Mouse (Mus musculus): ENCODE measurements around the gene Cfap54. TPM values are rescaled to one million over a fixed set of nuclear protein-coding genes. Genes with fewer than 3 reads are reported as not detected.

Cfap54 gene
- total RNA-seq, 1 experiment from 2014 or later: 1.9 TPM

DNA sequence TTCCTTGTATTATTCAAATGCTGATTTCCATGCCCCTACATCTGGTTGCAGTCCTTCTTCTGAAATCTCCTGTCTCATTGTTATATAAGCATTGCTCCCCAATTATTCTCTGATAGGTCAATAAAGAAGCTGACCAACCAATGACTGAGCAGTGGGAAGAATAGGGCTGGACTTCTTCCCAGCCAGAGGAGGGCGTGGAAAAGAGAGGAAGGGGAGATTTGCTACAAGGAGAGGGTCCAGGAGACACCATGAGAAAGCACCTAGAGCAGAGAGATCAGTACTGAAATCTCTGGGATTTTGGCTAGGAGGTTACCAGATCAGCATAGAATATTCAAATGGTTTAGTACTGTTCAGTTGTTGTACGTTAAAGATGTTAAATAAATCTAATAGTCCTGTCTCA, 244.4 kb downstream of the Cfap54 start:
- no peak for ATAC-seq (ENCODE audit: extremely low read depth, insufficient number of reproducible peaks, low FRiP score, poor library complexity, severe bottlenecking)

DNA sequence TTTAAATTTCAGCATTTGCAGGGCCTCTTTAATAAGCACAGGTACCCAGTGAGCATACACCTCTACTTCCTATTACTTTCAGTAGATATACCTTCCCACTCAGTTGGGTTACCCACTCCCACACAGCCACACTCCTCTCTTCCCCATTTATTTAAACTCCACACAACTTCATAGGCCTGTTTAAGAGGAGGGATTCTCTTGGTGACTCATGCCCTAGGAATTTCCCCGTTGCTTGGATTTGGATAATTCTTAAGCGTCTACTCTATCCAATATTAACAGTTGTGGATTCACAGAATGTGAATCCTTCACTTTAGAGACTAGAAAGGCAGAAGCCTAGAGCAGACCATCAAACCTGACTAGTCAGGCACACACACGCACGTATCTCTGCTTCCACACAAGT, 259.9 kb downstream of the Cfap54 start:
- no peak for ATAC-seq (ENCODE audit: extremely low read depth, insufficient number of reproducible peaks, low FRiP score, poor library complexity, severe bottlenecking)

DNA sequence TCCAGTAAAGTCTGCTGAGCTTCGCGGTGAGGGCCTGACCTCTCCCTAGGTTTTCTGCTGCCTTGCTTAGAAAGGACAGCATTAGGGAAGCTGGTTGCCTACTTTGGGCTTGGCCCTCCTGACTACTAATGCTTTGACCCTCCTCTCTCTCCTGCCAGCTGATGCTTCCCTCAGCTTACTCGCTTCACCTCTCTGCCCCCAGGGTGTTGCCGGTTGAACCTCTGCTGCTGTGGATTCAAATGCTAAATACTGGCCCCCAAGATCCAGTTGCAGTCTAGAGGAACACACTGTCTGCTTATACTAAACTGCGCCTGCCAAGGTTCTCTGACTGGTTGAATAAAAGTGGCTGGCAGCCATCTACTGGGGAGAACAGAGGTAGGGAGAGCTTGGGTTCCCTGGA, 263.2 kb downstream of the Cfap54 start:
- ATAC-seq (ENCODE audit: extremely low read depth, insufficient number of reproducible peaks, low FRiP score, poor library complexity, severe bottlenecking): no peak

DNA sequence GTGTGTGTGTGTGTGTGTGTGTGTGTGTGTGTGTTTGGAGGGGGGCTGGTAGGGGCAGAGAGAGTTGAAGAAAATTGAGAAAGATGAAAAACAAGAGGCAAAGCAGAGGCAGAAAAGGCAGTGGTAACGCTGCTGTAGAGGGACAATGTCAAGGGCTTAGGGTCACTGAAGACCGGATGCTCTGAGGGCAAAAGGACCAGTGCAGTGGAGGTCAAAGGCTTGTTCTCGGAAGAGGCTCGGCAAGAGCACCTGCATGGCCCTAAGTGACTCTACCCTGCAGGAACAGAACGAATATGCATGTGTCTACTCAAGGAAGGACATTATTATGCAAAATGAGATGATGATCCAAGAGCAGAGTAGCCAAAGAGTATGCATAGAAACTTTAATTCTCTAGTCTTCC, 264.5 kb downstream of the Cfap54 start:
- ATAC-seq (ENCODE audit: extremely low read depth, insufficient number of reproducible peaks, low FRiP score, poor library complexity, severe bottlenecking): no peak

DNA sequence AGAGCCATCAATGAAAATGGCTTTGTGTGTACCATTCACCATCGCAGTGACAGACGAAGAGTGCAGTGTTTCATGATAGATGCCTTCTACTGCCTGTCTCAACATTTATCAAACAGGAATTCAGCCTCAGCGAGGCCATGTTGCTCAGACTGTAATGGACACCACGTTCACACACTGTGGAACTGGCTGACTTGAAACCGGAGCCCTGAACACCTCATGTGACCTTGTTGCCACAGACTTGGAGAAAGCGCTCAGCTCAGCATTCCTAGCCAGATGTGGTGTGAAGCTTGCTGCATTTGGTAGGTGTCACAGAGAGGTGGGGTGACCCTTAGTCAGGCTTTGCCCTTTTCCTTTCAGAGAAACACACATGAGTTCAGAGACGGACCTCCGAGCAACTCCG, 270.5 kb downstream of the Cfap54 start:
- no peak for ATAC-seq (ENCODE audit: extremely low read depth, insufficient number of reproducible peaks, low FRiP score, poor library complexity, severe bottlenecking)

DNA sequence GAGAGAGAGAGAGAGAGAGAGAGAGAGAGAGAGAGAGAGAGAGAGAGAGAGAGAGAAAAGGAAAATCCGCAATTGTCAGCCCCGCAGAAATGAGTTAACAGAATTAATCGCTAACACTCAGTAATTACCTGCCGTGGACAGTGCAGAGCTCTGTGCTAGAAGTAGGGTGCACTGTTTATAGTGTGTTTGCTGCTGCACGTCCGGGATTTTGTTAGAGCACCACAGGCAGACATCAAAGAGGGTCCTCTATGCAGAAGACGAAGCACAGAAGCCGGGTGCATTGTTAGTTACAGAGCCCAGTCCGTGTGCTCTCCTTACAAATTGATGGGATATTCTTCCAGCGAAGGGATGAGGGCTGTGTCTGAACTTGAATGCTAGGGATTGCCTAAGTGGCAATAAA, 289.5 kb downstream of the Cfap54 start:
- ATAC-seq (ENCODE audit: extremely low read depth, insufficient number of reproducible peaks, low FRiP score, poor library complexity, severe bottlenecking): no peak

DNA sequence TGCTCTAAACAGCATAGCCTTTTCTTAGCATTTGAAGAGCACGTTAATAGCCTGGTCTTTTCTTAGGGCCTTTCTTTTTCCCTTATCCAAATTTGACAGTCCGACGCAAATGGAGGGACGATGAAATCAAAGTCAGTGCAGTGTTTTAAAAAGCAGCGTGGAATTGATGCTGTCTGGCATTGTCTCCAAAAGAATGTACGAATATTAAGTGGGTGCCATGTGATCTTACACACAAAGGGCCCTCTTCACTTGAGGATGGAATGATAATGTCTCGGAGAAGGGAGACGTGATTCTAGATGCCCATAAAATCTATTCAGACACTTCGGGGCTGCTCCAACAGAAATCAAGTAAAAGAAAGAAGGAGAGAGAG, 289.9 kb downstream of the Cfap54 start:
- no peak for ATAC-seq (ENCODE audit: extremely low read depth, insufficient number of reproducible peaks, low FRiP score, poor library complexity, severe bottlenecking)

DNA sequence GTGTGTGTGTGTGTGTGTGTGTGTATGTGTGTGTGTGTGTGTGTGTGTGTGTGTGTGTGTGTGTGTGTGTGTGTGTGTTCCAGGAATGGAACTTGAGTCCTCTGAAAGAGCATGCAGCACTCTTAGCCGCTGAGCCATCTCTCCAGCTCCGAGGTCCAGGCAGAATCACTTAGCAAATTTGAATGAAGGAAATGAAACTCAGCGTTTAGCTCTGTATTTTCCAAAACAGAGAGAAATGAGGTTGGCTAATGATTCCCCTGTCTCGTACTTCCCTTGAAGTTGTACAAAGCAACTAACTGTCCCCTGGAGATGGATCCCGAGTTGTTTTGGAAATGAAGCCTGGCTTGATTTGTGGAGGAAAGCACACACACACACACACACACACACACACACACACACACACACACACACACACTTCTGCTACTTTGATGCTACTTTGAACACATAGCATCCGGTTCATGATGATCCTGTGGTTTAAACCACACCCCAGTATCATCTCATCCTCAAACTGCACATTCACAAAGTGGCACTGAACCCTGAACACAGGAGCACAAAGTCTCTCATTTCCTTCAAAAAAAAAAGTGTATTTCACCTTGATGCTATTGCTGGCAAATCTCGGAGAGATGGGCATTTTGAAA, 290.4 kb downstream of the Cfap54 start:
- no peak for ATAC-seq (ENCODE audit: extremely low read depth, insufficient number of reproducible peaks, low FRiP score, poor library complexity, severe bottlenecking)

DNA sequence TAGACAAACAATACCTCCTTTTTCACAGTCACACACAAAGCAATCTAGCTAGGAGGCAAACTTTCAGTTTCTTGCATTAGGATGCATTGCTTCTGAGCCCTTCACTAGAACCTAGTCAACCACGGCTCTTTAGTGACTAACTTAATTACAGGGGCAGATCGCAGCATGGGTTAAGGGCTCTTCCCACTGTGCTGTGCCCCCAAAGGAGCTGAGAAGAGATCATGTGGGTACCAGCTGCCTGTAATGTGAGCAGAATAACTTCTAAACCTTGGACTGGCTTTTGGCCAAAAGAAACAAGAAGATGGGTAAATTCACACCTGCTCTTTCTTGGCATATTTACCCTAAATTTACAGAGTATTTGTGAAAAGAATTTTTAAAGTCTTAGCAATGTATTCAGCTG, 291.2 kb downstream of the Cfap54 start:
- no peak for ATAC-seq (ENCODE audit: extremely low read depth, insufficient number of reproducible peaks, low FRiP score, poor library complexity, severe bottlenecking)

DNA sequence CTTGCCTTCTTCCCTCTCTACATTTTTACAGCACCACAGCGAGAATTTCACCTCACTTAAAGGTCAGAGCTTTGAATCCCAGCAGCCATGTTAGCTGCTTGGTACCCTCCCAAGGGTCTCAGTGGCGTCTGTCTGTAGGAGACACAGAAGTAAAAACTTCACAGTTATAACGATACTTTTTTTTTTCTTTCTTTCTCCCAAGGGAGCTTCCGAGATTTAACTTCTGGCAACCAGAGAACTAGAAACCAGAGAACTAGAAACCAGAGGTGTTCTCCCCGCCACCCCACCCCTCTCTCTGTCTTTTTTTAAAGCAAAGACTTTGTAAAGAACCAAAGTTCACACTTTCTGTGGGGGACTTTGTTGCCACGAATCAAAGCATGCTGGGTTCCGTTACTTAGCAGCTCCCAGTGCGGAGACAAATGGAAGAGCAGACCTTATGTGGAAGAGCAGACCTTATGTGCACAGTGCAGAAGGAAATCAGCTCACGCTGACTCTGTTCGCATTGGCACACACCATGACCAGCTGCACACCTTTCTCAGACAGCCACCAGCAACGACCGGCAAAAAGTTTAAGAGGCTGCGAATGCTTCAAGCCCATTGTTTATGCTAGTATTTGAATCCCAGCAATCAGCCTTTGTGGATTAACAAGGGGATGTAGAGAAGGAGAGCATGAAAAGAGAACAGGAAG, 292.9 kb downstream of the Cfap54 start:
- ATAC-seq (ENCODE audit: extremely low read depth, insufficient number of reproducible peaks, low FRiP score, poor library complexity, severe bottlenecking): no peak

DNA sequence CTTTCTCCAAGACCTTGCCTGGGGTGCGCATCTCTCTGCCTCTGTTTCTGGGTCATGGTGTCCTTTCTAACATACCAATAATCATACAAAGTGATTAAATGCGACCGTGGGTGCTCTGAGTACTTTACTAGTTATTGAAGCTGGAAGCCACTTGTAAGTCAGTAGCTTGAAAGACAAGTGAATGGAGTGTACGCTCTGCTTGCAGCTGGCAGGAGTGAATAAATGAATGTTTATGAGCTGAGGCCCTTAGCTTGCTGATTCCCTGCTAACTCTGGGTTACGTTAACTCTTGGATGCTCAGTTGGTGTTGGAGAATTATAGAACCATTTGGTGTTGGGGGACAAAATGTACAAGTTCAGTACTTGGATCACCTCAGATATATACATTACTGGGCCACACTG, 298.7 kb downstream of the Cfap54 start:
- ATAC-seq (ENCODE audit: extremely low read depth, insufficient number of reproducible peaks, low FRiP score, poor library complexity, severe bottlenecking): no peak

DNA sequence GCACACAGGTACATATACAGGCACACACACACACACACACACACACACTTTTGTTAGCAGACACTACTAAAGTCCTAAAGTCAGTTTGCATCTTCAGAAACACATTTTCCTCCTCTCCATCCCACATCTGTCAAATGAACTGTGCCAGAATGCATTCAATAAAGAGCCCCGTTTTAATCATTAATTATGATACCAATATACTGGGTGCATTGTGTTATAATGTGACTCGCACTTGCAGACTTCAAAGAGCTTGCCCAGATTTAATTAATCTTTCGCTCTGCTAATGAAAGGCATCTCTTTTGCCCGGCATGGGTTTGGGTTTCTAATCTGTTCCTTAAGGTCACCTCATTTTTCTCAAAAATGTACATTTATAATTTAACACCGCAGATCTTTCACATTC, 327.1 kb downstream of the Cfap54 start:
- ATAC-seq (ENCODE audit: extremely low read depth, insufficient number of reproducible peaks, low FRiP score, poor library complexity, severe bottlenecking): no peak

DNA sequence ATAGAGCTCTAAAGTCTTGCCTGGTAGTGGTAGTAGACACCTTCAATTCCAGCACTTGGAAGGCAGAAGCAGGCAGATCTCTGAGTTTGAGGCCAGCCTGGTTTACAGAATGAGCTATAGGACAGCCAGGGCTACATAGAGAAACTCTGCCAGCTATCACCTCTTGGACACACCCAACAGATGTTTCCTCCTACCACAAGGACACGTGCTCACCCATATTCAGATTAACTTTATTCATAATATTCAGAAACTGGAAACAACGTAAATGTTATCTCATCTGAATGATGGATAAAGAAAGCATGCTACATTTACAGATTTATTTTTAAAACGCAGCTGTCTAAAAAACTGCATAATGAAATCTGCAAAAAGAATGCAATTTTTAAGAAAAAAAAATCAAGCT, 351.1 kb downstream of the Cfap54 start:
- ATAC-seq (ENCODE audit: extremely low read depth, insufficient number of reproducible peaks, low FRiP score, poor library complexity, severe bottlenecking): no peak

DNA sequence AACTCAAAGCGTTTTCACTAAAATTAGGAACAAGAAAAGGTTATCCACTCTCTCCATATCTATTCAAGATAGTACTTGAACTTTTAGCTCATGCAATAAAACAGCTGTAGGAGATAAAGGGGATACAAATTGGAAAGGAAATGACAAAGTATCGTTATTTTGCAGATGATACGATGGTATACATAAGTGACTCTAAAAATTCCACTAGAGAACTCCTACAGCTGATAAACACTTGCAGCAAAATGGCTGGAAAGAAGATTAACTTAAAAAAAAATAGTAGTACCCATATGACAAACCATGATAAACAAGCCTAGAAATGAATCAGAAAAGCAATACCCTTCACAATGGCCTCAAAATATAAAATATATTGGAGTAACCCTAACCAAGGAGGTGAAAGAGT, 352.7 kb downstream of the Cfap54 start:
- no peak for ATAC-seq (ENCODE audit: extremely low read depth, insufficient number of reproducible peaks, low FRiP score, poor library complexity, severe bottlenecking)

Other genes starting within 250 kb of the Cfap54 start
- gene Cdk17, start 79.3 kb upstream of the Cfap54 start, total RNA-seq (2017): 122 and 126 TPM in 2 replicates
- 17.2 and 22.2 TPM in 2 replicates for gene Elk3, start 229.5 kb upstream of the Cfap54 start, total RNA-seq (2017)